Mouse (Mus musculus) retina, postnatal 7 days (tissue): ENCODE results near the gene Vwc2.

ENCODE experiments used
- DNase-seq: peaks from one replicate; pipeline ENCODE4 v3.0.0-alpha.2; 2012; ENCODE audit warnings: low read depth, low spot score

Gene Vwc2

GRCm38 (mm10) chr11:11113576-11114233, at the start of gene Vwc2:
Gene Vwc2 (plus strand): TSS chr11:11114223.
- no peak for DNase-seq

DNA sequence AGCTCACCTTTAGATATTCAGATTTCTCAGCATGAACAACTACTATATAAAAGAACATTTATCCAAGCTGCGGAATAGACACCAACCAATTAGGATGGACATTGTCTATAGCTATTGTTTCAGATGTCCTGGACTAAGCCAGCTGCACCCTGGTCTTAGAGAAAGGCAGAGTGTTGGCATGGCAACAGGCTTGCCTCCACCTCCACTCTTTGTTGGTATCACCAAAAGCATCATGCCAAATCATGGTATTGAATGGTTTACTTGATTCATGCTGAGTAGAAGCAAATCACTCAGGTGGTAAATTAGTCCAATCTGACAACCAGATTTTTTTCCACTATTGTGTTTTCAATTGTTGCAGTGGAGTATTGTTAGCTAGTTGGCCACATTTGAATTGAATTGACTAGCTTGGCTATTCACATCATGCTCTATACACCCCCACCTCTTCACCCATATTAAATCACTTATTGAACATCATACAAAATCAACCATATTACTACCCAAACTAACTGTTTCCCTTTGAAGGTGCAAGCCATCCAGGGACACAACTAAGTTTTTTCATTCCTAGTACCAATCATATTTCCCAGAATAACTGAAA, 25.8 kb upstream of the Vwc2 start:
- DNase-seq: no peak

- DNase-seq: no peak
Observed at GRCm38 (mm10) chr11:11097606-11098005, 16.4 kb upstream of the Vwc2 start.

GRCm38 (mm10) chr11:11098282-11098681, 15.7 kb upstream of the Vwc2 start:
- DNase-seq: no peak

- no peak for DNase-seq
Observed at GRCm38 (mm10) chr11:11099011-11099410, 15.0 kb upstream of the Vwc2 start.

DNA sequence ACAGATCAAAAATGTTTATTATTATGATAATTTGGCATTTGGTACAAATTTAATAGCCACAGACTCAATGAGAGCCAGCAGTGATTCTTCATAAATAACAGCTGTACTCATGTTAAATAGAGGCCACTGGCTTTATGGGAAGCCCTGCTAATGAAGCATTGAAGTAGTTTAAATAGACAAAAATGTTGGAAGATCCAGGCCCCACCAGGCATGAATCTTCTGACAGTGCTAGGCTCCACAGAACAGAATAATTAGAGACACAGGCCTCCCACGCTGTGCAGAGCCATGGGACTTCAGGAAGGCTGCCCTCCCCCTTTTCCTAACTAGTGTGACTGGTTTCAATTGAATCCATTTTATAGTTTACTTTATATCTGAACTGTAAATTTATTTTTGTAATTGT, 11.8 kb upstream of the Vwc2 start:
- DNase-seq: no peak

- DNase-seq: no peak
Observed at GRCm38 (mm10) chr11:11102620-11103019, 11.4 kb upstream of the Vwc2 start.

- DNase-seq: no peak
Observed at GRCm38 (mm10) chr11:11108922-11109321, 5.1 kb upstream of the Vwc2 start.

GRCm38 (mm10) chr11:11114234-11115030, 409 bp downstream of the Vwc2 start:
- no peak for DNase-seq

- no peak for DNase-seq
Observed at GRCm38 (mm10) chr11:11115031-11115647, 1.1 kb downstream of the Vwc2 start.

DNA sequence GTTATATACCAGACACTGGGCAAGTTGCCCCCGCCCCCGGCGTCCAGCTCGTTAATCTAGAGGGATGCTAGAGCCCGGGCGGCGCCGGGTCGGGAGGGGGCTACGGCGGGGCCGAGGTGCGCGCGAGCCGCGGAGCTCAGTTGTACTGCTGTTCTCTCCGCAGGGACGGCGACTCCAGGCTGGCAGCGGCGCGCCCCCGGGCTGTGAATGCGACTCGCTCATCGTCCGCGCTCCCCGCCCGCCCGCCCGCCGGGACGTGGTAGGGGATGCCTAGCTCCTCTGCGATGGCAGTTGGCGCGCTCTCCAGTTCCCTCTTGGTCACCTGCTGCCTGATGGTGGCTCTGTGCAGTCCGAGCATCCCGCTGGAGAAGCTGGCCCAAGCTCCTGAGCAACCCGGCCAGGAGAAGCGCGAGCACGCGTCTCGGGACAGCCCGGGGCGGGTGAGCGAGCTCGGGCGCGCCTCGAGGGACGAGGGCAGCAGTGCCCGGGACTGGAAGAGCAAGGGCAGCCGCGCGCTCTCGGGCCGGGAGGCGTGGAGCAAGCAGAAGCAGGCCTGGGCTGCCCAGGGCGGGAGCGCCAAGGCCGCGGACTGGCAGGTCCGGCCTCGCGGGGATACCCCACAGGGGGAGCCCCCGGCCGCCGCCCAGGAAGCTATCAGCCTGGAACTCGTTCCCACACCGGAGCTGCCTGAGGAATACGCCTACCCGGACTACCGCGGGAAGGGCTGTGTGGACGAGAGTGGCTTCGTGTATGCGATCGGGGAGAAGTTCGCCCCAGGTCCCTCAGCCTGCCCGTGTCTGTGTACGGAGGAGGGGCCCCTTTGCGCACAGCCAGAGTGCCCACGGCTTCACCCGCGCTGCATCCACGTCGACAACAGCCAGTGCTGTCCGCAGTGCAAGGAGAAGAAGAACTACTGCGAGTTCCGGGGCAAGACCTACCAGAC, 1.9 kb downstream of the Vwc2 start:
- no peak for DNase-seq

- no peak for DNase-seq
Observed at GRCm38 (mm10) chr11:11116736-11117135, 2.7 kb downstream of the Vwc2 start.

GRCm38 (mm10) chr11:11122866-11123265, 8.8 kb downstream of the Vwc2 start:
- DNase-seq: no peak

DNA sequence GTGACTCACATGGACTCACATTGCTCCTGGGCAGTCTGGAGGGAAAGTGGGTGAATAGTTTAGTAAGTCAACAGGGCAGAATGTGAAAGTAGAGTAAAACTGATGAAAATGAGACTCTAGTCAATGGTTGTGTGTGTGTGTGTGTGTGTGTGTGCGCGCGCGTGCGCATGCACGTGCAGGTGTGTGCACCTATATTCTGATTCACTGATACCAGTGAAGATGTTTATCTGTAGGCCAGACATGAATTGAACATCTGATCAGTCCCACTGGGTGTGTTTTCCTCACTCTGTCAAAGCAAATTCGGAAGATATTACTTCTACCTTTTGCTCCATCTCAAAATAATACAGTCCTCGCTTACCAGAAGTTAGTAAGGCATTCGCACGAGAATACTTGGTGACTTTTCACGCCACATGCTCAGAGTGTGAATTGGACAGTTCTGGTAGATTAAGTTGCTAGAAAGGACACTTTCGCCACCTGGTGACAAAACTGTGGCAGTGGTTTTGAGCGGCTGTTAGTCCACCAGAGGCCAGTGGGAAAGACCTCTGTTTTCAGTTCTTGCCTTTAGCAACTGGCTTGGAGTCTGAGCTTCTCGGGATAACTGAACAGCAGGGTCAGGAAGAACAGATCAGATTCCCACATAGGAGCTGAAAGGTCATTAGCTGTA, 17.5 kb downstream of the Vwc2 start:
- no peak for DNase-seq

- DNase-seq: no peak
Observed at GRCm38 (mm10) chr11:11140622-11141021, 26.6 kb downstream of the Vwc2 start.

GRCm38 (mm10) chr11:11152681-11153080, 38.7 kb downstream of the Vwc2 start:
- DNase-seq: no peak

- no peak for DNase-seq
Observed at GRCm38 (mm10) chr11:11171396-11171795, 57.4 kb downstream of the Vwc2 start.

- DNase-seq: no peak
Observed at GRCm38 (mm10) chr11:11175259-11175658, 61.2 kb downstream of the Vwc2 start.

DNA sequence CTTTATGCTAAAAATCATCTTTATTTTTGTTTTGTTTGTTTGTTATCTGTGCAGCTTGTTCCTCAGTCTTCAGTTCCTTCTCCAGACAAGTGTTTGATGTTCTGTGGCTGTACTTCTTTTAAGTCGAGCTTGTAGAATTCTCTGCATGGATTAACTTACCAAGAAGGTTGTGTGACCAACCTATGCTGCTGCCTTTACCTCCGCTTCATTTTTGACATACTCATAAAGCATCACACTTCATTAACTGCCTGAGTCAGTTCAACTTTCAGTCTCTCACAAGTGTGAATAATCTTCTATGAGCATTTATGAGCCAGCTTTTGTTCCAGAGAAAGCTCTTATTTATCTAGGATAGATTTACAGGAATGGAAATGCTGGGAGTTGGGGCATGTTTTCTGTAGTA, 68.7 kb downstream of the Vwc2 start:
- DNase-seq: no peak

GRCm38 (mm10) chr11:11223162-11223561, 109.1 kb downstream of the Vwc2 start:
- no peak for DNase-seq

GRCm38 (mm10) chr11:11239346-11239745, 125.3 kb downstream of the Vwc2 start:
- DNase-seq: no peak
